17 mouse cellular contexts compared by ENCODE assay signal in the genomic region with DNA sequence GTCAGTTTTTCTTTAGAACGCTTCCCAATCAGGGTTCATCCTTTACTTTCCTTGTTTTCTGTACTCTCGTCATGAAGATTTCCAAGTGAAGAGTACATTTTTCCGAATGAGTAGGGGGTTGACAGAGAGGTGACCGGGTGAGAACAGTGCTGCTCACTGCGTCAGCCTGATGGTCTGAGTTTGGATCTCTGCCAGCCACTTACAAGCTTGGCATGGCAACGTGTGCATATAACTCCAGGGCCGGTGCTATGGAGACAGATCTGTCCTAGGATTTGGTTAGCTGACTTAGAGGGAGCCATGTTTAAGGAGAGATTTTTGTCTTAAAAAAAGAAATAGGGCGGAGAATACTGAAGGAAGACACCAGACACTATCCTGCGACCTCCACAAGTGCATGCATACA.
DNase-seq lines count a peak whose midpoint lies in the region; ATAC-seq and TF ChIP-seq lines count a peak whose summit lies in the region.
"Had no signal": no experiment of that assay in that cellular context is flagged by ENCODE, and none has a peak within 500 bp of the region (broad histone marks: within the 10 kb centered on the region; RNA-seq: fewer than 3 reads in every experiment).

No protein-coding gene starts in this region.

- DNase-seq in hindbrain, embryonic 14.5 days (ENCODE audit: low spot score): no peak
- no peak for DNase-seq in hindbrain, embryonic 10.5 days (ENCODE audit: low spot score)
- peak; percentile 50 for DNase-seq in brain, embryonic 14.5 days (ENCODE audit: low read depth)
- DNase-seq in right cerebral cortex, adult 18-20 months: no peak
- DNase-seq: adrenal gland, postnatal 36 days; gastrocnemius, postnatal 14 days; kidney, adult 2 months; kidney, postnatal 14 days; right cerebral cortex, postnatal 25 days; thymus, postnatal 25 days had no signal

- no peak overlapping the region for H3K4me2 ChIP-seq in hindbrain, embryonic 14.5 days (replicated peaks)
- H3K4me2 ChIP-seq: limb, embryonic 12.5 days; liver, embryonic 15.5 days had no signal

- TF ChIP-seq CTCF in bone marrow, adult 2 months (IDR thresholded peaks at IDR 0.05; ENCODE audit: control insufficient read depth, insufficient read depth, low read length): no peak
- TF ChIP-seq CTCF in brain, embryonic 14.5 days (IDR thresholded peaks at IDR 0.05; ENCODE audit: borderline replicate concordance, extremely low read depth, insufficient read depth, insufficient read length): no peak

- 61% methylated on average over 9 of the region's 9 CpGs for WGBS in hindbrain, embryonic 14.5 days
- 85% methylated on average over 9 of the region's 9 CpGs for WGBS in hindbrain, embryonic 10.5 days
- WGBS in bone marrow, adult 2 months: 56% methylated on average over 9 of the region's 9 CpGs

- no peak overlapping the region for H3K9ac ChIP-seq in hindbrain, embryonic 14.5 days
- H3K9ac ChIP-seq: limb, embryonic 12.5 days; liver, embryonic 15.5 days had no signal

- no peaks in the 10 kb centered on the region for H3K4me1 ChIP-seq in hindbrain, embryonic 14.5 days (replicated peaks; ENCODE audit: control insufficient read depth, insufficient read depth, low read length)
- no peaks in the 10 kb centered on the region for H3K4me1 ChIP-seq in hindbrain, embryonic 10.5 days (replicated peaks)
- H3K4me1 ChIP-seq in megakaryocyte, embryonic 14.5 days: no peaks in the 10 kb centered on the region
- H3K4me1 ChIP-seq in bone marrow, adult 2 months (ENCODE audit: control insufficient read depth, insufficient read depth, low read length): no peaks in the 10 kb centered on the region; the same call in 1 of the 2 replicates
- H3K4me1 ChIP-seq: embryonic facial prominence, embryonic 10.5 days; limb, embryonic 12.5 days; liver, embryonic 15.5 days had no signal

- H3K4me3 ChIP-seq in hindbrain, embryonic 14.5 days (replicated peaks; ENCODE audit: low read length): no peak overlapping the region
- H3K4me3 ChIP-seq in hindbrain, embryonic 10.5 days: no peak overlapping the region
- H3K4me3 ChIP-seq in megakaryocyte, embryonic 14.5 days (replicated peaks): peak overlapping the region; percentile 51
- H3K4me3 ChIP-seq in bone marrow, adult 2 months (replicated peaks; ENCODE audit: control insufficient read depth, low read depth, low read length): peak overlapping the region; percentile 37
- H3K4me3 ChIP-seq: embryonic facial prominence, embryonic 10.5 days; left cerebral cortex, adult 2 months; limb, embryonic 12.5 days; liver, embryonic 15.5 days had no signal

- H3K27me3 ChIP-seq in hindbrain, embryonic 14.5 days (ENCODE audit: control insufficient read depth, insufficient read depth, low read length): no peaks in the 10 kb centered on the region
- no peaks in the 10 kb centered on the region for H3K27me3 ChIP-seq in hindbrain, embryonic 10.5 days (ENCODE audit: insufficient read depth, poor library complexity, severe bottlenecking)
- H3K27me3 ChIP-seq in megakaryocyte, embryonic 14.5 days (replicated peaks): no peaks in the 10 kb centered on the region
- H3K27me3 ChIP-seq: limb, embryonic 12.5 days; liver, embryonic 15.5 days had no signal

- no peak for TF ChIP-seq POLR2A in bone marrow, adult 2 months (IDR thresholded peaks at IDR 0.05; ENCODE audit: borderline replicate concordance, control insufficient read depth, low read depth, low read length)
- TF ChIP-seq POLR2A in brain, embryonic 14.5 days (IDR thresholded peaks at IDR 0.05; ENCODE audit: borderline replicate concordance, extremely low read depth, insufficient read depth, insufficient read length, poor library complexity, severe bottlenecking): no peak

- no peaks in the 10 kb centered on the region for H3K36me3 ChIP-seq in hindbrain, embryonic 14.5 days (replicated peaks; ENCODE audit: control insufficient read depth, insufficient read depth)
- H3K36me3 ChIP-seq in hindbrain, embryonic 10.5 days: no peaks in the 10 kb centered on the region
- no peaks in the 10 kb centered on the region for H3K36me3 ChIP-seq in megakaryocyte, embryonic 14.5 days (replicated peaks; ENCODE audit: low read length)
- H3K36me3 ChIP-seq: embryonic facial prominence, embryonic 10.5 days; limb, embryonic 12.5 days; liver, embryonic 15.5 days had no signal

- no peak overlapping the region for H3K27ac ChIP-seq in hindbrain, embryonic 14.5 days
- H3K27ac ChIP-seq in hindbrain, embryonic 10.5 days: no peak overlapping the region
- peak overlapping the region; percentile 59; the same call in 1 of the 2 replicates for H3K27ac ChIP-seq in bone marrow, adult 2 months (ENCODE audit: control insufficient read depth, insufficient read depth, low read depth, low read length, poor library complexity)
- H3K27ac ChIP-seq: embryonic facial prominence, embryonic 10.5 days; left cerebral cortex, adult 2 months; limb, embryonic 12.5 days; liver, embryonic 15.5 days had no signal

- no peaks in the 10 kb centered on the region for H3K9me3 ChIP-seq in hindbrain, embryonic 14.5 days (ENCODE audit: control insufficient read depth, low read length)
- H3K9me3 ChIP-seq in hindbrain, embryonic 10.5 days: no peaks in the 10 kb centered on the region
- H3K9me3 ChIP-seq in megakaryocyte, embryonic 14.5 days: 0 out of 2 replicates have a peak, but pooled peaks cover 2% of the 10 kb centered on the region
- H3K9me3 ChIP-seq: embryonic facial prominence, embryonic 10.5 days; limb, embryonic 12.5 days; liver, embryonic 15.5 days had no signal

- ATAC-seq in hindbrain, embryonic 14.5 days (ENCODE audit: low FRiP score): peak; percentile 79; the same call in 1 of the 2 replicates
- no peak for ATAC-seq in megakaryocyte, adult 5-6 weeks (ENCODE audit: poor library complexity, severe bottlenecking)

Comparison
In these comparisons a context has a peak if more than half of its experiments do, and no peak if none do; other contexts are left out.
1. H3K4me3 ChIP-seq: peak in megakaryocyte, embryonic 14.5 days (single experiment) and bone marrow, adult 2 months (single experiment); none in hindbrain, embryonic 14.5 days (single experiment) and hindbrain, embryonic 10.5 days (single experiment).